Mouse (Mus musculus): ENCODE results near the gene Fbxw7. TPM values are rescaled to one million over a fixed set of nuclear protein-coding genes. Genes with fewer than 3 reads are reported as not detected.

The Fbxw7 gene
- polyA plus RNA-seq, 1 experiment from 2014 or later, result 13.7 TPM

DNA sequence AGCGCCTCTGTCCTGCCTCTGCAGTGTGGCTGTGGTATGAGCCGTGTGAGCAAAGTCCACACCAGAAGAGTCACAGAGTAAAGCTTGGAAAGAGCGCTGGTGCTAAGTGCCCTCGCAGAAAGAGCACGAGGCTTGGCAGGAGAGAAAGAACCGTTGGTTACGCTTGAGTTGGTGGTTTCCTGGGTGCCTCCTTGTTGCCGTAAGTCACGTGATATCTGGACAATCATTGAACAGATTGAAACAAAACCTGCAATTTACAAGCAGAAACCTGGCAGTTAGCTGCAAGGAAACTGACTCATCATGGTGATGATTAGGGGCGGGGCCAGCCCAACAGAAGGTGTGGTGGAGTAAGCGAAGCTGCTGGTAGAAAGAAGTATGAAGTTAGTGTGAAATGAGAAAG lies 207.7 kb downstream of the Fbxw7 start:
- Histone ChIP-seq H3K4me1 (ENCODE audit: control insufficient read depth, insufficient read depth, low read length) (no peaks in the 10 kb centered on the region), H3K36me3 (ENCODE audit: control insufficient read depth, insufficient read depth, low read length) (no peaks in the 10 kb centered on the region), H3K27me3 (replicated peaks; ENCODE audit: control insufficient read depth, insufficient read depth, low read length) (no peaks in the 10 kb centered on the region), H3K27ac (replicated peaks; ENCODE audit: low read depth, low read length) (no peak overlapping the region), H3K4me2 (ENCODE audit: low read depth, low read length) (no peak overlapping the region), H3K9ac (ENCODE audit: low read depth, low read length) (no peak overlapping the region), H3K9me3 (ENCODE audit: control insufficient read depth, low read length) (no peaks in the 10 kb centered on the region), H3K4me3 (ENCODE audit: low read depth, low read length) (no peak overlapping the region)
- DNase-seq (ENCODE audit: low spot score) (peak; percentile 5), ATAC-seq (ENCODE audit: low read depth) (no peak)
- WGBS, result 75% methylated on average over 11 of the region's 11 CpGs

DNA sequence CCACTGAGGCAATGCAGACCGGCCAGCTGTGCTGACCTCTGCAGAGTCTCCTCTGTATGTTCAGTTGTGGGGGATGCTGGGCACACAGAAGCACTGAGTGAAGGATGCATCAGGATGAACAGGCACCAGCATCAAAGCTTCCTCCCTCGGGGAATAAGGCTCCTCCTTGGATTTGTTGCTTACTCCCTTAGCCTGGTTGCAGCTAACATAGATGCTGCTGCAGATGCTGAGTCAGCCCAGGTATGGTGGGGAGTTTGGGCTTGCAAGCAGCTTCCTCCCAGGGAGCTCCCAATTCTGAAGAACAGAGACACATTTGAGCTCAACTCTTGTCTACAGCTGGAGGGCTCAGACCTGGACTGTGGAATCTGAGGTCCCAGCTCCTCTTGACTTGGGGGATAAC lies 209.2 kb downstream of the Fbxw7 start:
- no peak overlapping the region for H3K27ac ChIP-seq (replicated peaks; ENCODE audit: low read depth, low read length)
- ATAC-seq (ENCODE audit: low read depth) (no peak), DNase-seq (ENCODE audit: low spot score) (no peak)
- H3K9ac ChIP-seq (ENCODE audit: low read depth, low read length), result no peak overlapping the region
- no peak overlapping the region for H3K4me2 ChIP-seq (ENCODE audit: low read depth, low read length)
- no peaks in the 10 kb centered on the region for H3K36me3 ChIP-seq (ENCODE audit: control insufficient read depth, insufficient read depth, low read length)
- H3K27me3 ChIP-seq (replicated peaks; ENCODE audit: control insufficient read depth, insufficient read depth, low read length), result no peaks in the 10 kb centered on the region
- WGBS, result 86% methylated on average over 2 of the region's 2 CpGs
- no peaks in the 10 kb centered on the region for H3K4me1 ChIP-seq (ENCODE audit: control insufficient read depth, insufficient read depth, low read length)
- no peaks in the 10 kb centered on the region for H3K9me3 ChIP-seq (ENCODE audit: control insufficient read depth, low read length)
- H3K4me3 ChIP-seq (ENCODE audit: low read depth, low read length), result no peak overlapping the region

DNA sequence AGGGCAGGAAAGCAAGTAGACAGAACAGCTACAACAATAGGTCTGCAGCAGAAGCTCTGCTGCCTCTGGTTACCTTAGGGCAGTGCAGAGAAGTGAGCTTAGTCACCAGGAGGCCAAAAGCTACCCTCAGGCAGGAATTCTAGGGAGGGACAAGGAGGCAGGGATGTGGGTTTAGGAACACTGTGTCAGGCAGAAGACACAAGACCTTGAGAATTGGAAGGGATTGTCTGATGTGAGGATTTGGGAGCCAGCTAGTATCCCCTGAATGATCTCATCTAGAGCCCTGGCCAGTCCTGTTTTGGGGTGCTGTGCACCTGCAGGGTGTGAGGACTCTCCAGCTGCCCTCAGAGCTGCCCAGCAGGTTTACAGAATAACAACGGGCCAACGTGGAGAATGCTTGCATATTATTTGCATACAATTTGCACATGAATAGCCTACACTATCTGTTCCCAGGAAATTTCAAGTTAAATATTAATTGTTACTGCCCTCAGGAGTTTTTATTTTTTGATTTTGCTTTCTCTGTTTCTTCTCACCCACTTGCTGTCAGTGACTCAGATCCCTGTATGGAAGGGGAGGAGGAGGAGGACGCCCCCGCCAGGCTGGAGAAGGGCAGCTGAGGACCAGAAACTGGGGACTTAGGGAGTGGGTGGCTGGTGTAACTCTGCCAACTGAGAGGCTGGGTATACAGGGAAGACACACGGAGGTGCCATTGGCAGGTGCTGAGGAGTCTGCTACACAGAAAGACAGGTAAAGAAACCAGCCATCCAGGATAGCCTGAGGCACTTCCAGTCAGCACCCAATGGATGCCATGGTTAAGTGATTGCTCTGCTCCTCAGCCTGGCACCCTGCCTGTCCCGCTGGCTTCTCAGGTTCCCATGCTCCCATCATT lies 210.0 kb downstream of the Fbxw7 start:
- H3K4me3 ChIP-seq (ENCODE audit: low read depth, low read length), result no peak overlapping the region
- no peak overlapping the region for H3K4me2 ChIP-seq (ENCODE audit: low read depth, low read length)
- no peak overlapping the region for H3K9ac ChIP-seq (ENCODE audit: low read depth, low read length)
- H3K4me1 ChIP-seq (ENCODE audit: control insufficient read depth, insufficient read depth, low read length), result no peaks in the 10 kb centered on the region
- H3K27ac ChIP-seq (replicated peaks; ENCODE audit: low read depth, low read length), result no peak overlapping the region
- DNase-seq (ENCODE audit: low spot score), result no peak
- 18% methylated on average over 6 of the region's 6 CpGs for WGBS
- no peaks in the 10 kb centered on the region for H3K9me3 ChIP-seq (ENCODE audit: control insufficient read depth, low read length)
- no peaks in the 10 kb centered on the region for H3K36me3 ChIP-seq (ENCODE audit: control insufficient read depth, insufficient read depth, low read length)
- H3K27me3 ChIP-seq (replicated peaks; ENCODE audit: control insufficient read depth, insufficient read depth, low read length), result no peaks in the 10 kb centered on the region
- ATAC-seq (ENCODE audit: low read depth), result no peak

Other genes starting within 250 kb of the Fbxw7 start
- 55.3 and 56.5 TPM in 2 replicates for gene Arfip1, start 232.6 kb upstream of the Fbxw7 start, polyA plus RNA-seq (2014; fragmentation: Nextera tagmentation; extraction: Ambion mirVana)
- 2.0 and 2.7 TPM in 2 replicates for gene Tigd4, start 221.7 kb upstream of the Fbxw7 start, polyA plus RNA-seq (2014; fragmentation: Nextera tagmentation; extraction: Ambion mirVana)
- gene Tmem154, start 149.1 kb upstream of the Fbxw7 start, polyA plus RNA-seq (2014; fragmentation: Nextera tagmentation; extraction: Ambion mirVana), result 4.6 TPM in 2 replicates

Data from embryonic facial prominence, embryonic 14.5 days (tissue).